Mouse (Mus musculus): ENCODE measurements around the gene Ube2j1.

The Ube2j1 gene

GRCm38 (mm10) chr4:33072526-33073161 lies 41.4 kb downstream of the Ube2j1 start:
- DNase-seq = no peak

- DNase-seq = no peak
Measured at GRCm38 (mm10) chr4:33074406-33074805, 43.2 kb downstream of the Ube2j1 start.

- no peak for DNase-seq
Measured at GRCm38 (mm10) chr4:33074851-33075250, 43.6 kb downstream of the Ube2j1 start.

GRCm38 (mm10) chr4:33075776-33076524 lies 44.7 kb downstream of the Ube2j1 start:
- DNase-seq = no peak

- DNase-seq = no peak
Measured at GRCm38 (mm10) chr4:33077161-33077560, 45.9 kb downstream of the Ube2j1 start.

GRCm38 (mm10) chr4:33077724-33078123 lies 46.5 kb downstream of the Ube2j1 start:
- DNase-seq = no peak

- no peak for DNase-seq
Measured at GRCm38 (mm10) chr4:33078492-33078891, 47.3 kb downstream of the Ube2j1 start.

- DNase-seq = no peak
Measured at GRCm38 (mm10) chr4:33099118-33099694, 68.0 kb downstream of the Ube2j1 start.

Measured in cerebellum, adult 9-11 months (tissue).